Mouse (Mus musculus) left cerebral cortex, postnatal 14 days (tissue): ENCODE measurements at regions not wholly inside any gene's neighbourhood (a gene's known extent, or its start where the extent isn't known, plus 50 kb on each side); places are given as distances from the start of the nearest gene placed in this dataset.
"Not testable (repeated sequence)": the region's sequence is repeated elsewhere in the genome, so short reads cannot be mapped to it uniquely, and the experiment has no call there.

Experiments used
- DNase-seq, 2 experiments: peaks; one replicate each; pipeline ENCODE4 v3.0.0; 2021 to 2022; ENCODE audit warnings: low spot score in 2 of 2, mixed read lengths in 1 of 2
- intact Hi-C: fragments of 180-260 bp; cut with DNase I; formaldehyde crosslinking; loops from one replicate; pipeline ENCODE4 v1.15.1; 2025

DNA sequence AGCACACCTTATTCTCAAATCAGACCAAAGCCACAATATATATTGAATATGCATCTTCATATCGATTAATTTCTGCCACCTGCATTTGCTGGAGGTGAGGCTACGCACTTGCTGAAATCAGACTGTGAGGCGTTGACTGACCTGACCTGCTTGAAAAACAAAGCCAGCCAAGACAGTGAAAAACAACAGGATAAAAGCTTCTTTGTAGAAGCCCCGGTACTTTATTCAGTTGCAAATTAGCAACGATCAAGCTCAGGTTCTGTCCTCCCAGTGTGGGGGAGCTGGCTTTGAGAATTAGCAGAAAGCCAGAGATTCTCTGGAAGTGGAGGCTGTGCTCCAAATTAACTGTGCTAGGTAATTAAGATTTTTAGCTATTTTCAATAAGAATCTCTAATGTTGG, 100.6 kb downstream of the Vmn2r79 start:
- no peak for DNase-seq
- intact Hi-C loops = no loop called here

GRCm38 (mm10) chr7:87099611-87100010, 103.7 kb downstream of the Vmn2r79 start:
- intact Hi-C loops, DNase-seq: not testable (repeated sequence)

GRCm38 (mm10) chr7:87100377-87100776, 104.5 kb downstream of the Vmn2r79 start:
- intact Hi-C loops = not testable (repeated sequence)

GRCm38 (mm10) chr7:87101281-87101680, 105.4 kb downstream of the Vmn2r79 start:
- intact Hi-C loops, DNase-seq: not testable (repeated sequence)

More at GRCm38 (mm10) chr7:87100377-87100776, 104.5 kb downstream of the Vmn2r79 start:
- not testable (repeated sequence) for DNase-seq

- peak; percentile 20 to 65 for DNase-seq
- intact Hi-C loops = no loop called here
Observed at GRCm38 (mm10) chr7:87110312-87110984, 114.5 kb downstream of the Vmn2r79 start.

- no peak for DNase-seq
- intact Hi-C loops = no loop called here
Observed at GRCm38 (mm10) chr7:87110985-87111372, 115.1 kb downstream of the Vmn2r79 start.

DNA sequence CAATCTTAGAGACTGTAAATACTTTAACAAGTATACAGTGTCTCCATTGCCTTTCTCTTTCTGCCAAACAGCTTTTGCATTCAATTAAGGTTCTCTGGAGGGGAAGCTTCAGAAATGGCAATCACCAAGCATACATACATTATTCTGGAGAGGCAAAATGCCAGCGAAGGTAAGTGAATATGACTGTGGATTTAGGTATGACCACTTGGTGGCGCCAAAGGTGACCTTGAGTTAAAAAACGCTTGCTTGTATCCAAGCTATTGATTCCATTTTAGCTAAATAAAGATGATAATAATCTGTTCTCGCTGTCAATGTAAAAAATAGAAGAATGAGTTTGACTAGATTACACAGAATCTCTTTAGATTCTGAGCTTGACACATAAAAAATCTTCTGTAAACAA, 117.7 kb downstream of the Vmn2r79 start:
- peak; percentile 57 to 74 for DNase-seq
- intact Hi-C loops = loop anchor here (2.0 kb wide), 2 partner anchors 163 to 453 kb away; no protein-coding TSS in a partner anchor

DNA sequence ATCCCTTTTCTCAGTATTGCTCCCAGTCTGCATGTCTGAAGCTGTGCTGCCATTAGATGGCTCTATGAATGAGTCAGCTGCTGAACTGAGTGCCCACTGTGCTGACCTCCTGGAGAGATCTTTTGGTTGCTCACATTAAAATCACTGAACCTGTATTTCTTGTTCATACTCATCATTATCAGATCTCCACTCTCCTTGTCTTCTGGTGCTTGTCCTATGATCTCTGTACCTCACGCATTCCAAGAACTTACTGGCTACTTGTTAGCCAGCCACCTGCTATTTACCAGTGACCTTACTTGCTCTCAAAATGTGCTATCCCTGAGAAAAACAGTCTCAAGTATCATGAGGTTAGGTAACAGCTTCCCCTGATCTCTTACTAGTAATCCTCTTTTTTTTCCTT, 123.4 kb upstream of the Nox4 start:
- DNase-seq = no peak
- intact Hi-C loops = no loop called here

- DNase-seq = no peak
- intact Hi-C loops = no loop called here
Observed at GRCm38 (mm10) chr7:87145896-87146295, 100.0 kb upstream of the Nox4 start.

DNA sequence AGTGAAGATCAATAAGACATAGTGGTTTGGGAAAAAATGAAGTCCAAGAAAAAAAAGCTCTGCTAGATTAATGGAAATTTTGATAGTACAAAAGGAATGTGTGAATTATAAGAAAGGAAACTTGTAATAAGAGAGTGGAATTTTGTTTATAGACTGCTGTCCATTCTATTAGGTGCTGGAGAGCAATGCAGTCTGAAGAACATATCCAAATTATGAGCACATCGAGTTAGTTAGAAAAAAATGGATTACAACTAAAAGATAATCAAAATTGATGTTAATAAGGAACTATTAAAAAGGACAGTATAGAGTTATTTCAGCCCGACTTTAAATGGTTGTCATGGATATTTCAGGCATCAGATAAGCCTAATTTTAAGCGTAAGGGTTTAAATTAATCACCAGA, 98.2 kb upstream of the Nox4 start:
- intact Hi-C loops = no loop called here
- DNase-seq = no peak

DNA sequence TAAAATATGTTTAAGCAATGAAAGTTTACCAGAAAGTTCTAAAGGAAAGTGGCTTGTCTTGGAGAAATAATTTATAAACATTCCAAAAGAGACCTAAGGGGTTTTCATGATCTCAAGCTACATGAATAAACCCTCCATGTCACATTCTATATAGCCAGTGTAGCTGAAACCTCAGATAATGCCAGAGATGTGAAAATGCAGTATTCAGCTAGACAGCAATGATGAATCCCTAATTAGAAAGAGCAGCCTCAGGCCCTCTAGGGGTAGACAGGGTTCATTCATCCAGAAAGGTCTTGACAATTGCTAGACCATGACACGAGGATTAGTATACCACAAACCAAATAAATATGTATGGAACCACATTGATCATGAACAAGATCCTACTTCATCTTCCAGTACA, 97.2 kb upstream of the Nox4 start:
- no peak for DNase-seq
- intact Hi-C loops = no loop called here

DNA sequence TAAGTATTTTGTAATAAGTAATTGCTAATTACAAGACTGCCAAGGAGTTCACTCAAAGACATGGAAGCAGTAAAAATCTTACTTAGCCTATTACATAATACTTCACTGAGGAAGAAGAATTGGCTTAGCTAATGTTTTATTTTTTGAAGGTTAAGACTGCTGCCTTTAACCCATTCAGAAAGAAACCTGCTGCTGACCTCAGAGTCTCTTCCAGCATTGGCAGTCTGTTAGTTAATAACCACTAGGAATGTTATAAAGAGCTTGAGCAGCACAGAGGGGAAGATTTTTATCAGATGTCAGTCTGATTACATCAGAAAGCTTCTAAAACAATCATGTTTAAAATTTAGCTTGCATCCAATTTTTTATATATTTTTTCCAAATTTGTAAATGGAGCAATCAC, 94.9 kb upstream of the Nox4 start:
- intact Hi-C loops = no loop called here
- no peak for DNase-seq

DNA sequence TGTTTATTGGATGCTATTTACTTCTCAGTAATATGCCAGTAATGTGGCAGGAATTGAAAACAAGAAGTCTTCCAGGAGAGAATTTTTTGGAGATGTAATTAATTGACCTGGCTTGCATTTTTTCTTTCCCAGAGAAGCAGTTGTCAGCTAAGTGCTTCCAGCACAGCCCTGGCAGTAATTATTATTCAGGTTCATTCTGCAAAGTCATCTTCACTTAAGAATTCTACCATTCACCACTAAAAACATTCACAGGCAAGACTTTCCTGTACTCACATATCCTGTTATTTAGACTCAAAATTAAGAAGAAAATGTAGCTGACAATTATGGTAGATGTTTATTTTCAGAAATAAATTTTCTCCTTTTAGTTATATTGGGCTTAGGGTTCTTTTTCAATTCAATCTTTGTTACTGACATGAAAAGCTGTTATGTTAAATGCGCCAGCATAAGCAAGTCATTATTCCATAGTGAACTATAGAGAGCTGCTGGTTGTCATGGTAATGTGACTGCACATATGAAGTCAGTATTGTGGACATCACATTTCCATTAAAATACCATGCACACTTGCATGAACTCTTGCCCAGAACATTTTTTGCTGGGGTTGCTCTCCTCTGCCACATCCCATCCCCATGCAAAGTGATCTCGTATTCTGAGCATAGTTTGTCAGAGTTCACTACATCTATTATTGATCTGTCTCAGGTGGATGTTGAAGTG, 59.3 kb upstream of the Nox4 start:
- DNase-seq = peak; percentile 3 to 11
- intact Hi-C loops = no loop called here

DNA sequence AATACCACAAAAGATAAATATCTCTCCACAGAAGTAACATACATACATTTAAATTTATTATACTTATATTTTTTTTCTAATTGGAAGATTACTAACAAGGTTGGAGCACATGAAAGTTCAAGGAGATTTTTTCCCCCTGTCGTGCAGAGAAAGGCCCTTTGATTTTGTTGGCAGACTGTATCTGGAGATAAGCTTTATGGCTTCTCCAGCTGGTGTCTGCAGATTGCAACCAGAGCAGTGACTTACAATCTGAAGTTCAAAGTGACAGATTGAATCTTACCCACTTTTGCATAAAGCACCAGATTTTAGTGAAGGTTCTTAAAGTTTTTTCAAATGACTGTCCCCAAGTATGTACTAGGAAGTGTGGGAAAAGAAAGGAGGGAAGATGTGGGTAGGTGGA, 50.2 kb upstream of the Nox4 start:
- intact Hi-C loops = no loop called here
- no peak for DNase-seq
